Mouse (Mus musculus) lung, postnatal 0 days (tissue): ENCODE data around the gene Gale. TPM values are rescaled to one million over a fixed set of nuclear protein-coding genes. Genes with fewer than 3 reads are reported as not detected.

Experiments used
- ATAC-seq: fragments of 200-750 bp; cut with Nextera tagmentation; 2 replicates; pipeline ENCODE4 v1.8.0; 2017; ENCODE audit warnings: moderate library complexity
- DNase-seq: peaks from one replicate; pipeline ENCODE4 v3.0.0-alpha.2; 2016; ENCODE audit warnings: low spot score
- H3K27ac ChIP-seq: fragments of 300-500 bp; sonication (generic); 2 replicates; pipeline ENCODE4 v1.5.1; 2014; ENCODE audit warnings: antibody characterized with exemption, mild to moderate bottlenecking, low read length, mixed read lengths
- H3K27me3 ChIP-seq: fragments of 300-500 bp; sonication (generic); replicated peaks from 2 replicates; pipeline ENCODE4 v1.6.1; 2014; ENCODE audit warnings: low read length, mixed read lengths; ENCODE audit not compliant: insufficient read depth
- H3K36me3 ChIP-seq: fragments of 300-500 bp; sonication (generic); 2 replicates; pipeline ENCODE4 v1.6.1; 2014; ENCODE audit warnings: low read length, mixed read lengths; ENCODE audit not compliant: insufficient read depth
- H3K4me1 ChIP-seq: fragments of 300-500 bp; sonication (generic); 2 replicates; pipeline ENCODE4 v1.6.1; 2014; ENCODE audit warnings: antibody characterized with exemption, low read depth, low read length, mixed read lengths; ENCODE audit not compliant: insufficient read depth
- H3K4me2 ChIP-seq: fragments of 300-500 bp; sonication (generic); replicated peaks from 2 replicates; pipeline ENCODE4 v1.6.1; 2014; ENCODE audit warnings: low read depth, mild to moderate bottlenecking, low read length, moderate library complexity, mixed read lengths
- H3K4me3 ChIP-seq: fragments of 300-500 bp; sonication (generic); 2 replicates; pipeline ENCODE4 v1.5.1; 2014; ENCODE audit warnings: low read depth, low read length
- H3K9ac ChIP-seq: fragments of 300-500 bp; sonication (generic); replicated peaks from 2 replicates; pipeline ENCODE4 v1.6.1; 2014; ENCODE audit warnings: low read depth, mild to moderate bottlenecking
- H3K9me3 ChIP-seq: fragments of 300-500 bp; sonication (generic); 2 replicates; pipeline ENCODE4 v1.6.1; 2016; ENCODE audit warnings: low read length, mixed read lengths
- CTCF ChIP-seq: IDR thresholded peaks from 2 replicates; pipeline ENCODE4 v1.5.1; 2016; ENCODE audit warnings: antibody characterized with exemption, mild to moderate bottlenecking
- EP300 ChIP-seq: IDR thresholded peaks from 2 replicates; pipeline ENCODE4 v1.6.1; 2016; ENCODE audit warnings: antibody characterized with exemption, mild to moderate bottlenecking, control low read depth
- WGBS: fragments of 180-500 bp; shearing (Covaris S2); extraction: QIAGEN DNeasy Blood & Tissue Kit; methylation state at CpG from one replicate; pipeline ENCODE4 v1.1.7; 2014; 5-methylcytosine and 5-hydroxymethylcytosine counted together
- polyA plus RNA-seq: library from polyadenylated mRNA; unstranded; fragments of >200 nt; fragmentation: Nextera tagmentation; extraction: Ambion mirVana; gene quantifications from 2 replicates; pipeline ENCODE4 v1.2.1, GENCODE M21; 2015

Gale gene
- polyA plus RNA-seq, 1 experiment from 2014 or later: 40.5 TPM

GRCm38 (mm10) chr4:135929405-135929804 lies 34.1 kb upstream of the Gale start:
- no peak overlapping the region for H3K9ac ChIP-seq
- H3K4me3 ChIP-seq: no peak overlapping the region
- TF ChIP-seq CTCF (no peak), EP300 (no peak)
- DNase-seq: no peak
- no peaks in the 10 kb centered on the region for H3K27me3 ChIP-seq
- no peaks in the 10 kb centered on the region for H3K4me1 ChIP-seq
- no peak for ATAC-seq
- 72% methylated on average over 5 of the region's 5 CpGs for WGBS
- no peak overlapping the region for H3K27ac ChIP-seq
- peaks cover 23% of the 10 kb centered on the region for H3K36me3 ChIP-seq
- H3K9me3 ChIP-seq: no peaks in the 10 kb centered on the region
- H3K4me2 ChIP-seq: no peak overlapping the region

- no peak for DNase-seq
- Histone ChIP-seq H3K4me1 (no peaks in the 10 kb centered on the region), H3K27me3 (no peaks in the 10 kb centered on the region), H3K36me3 (peaks cover 23% of the 10 kb centered on the region), H3K27ac (no peak overlapping the region), H3K4me2 (no peak overlapping the region), H3K9me3 (no peaks in the 10 kb centered on the region), H3K9ac (no peak overlapping the region), H3K4me3 (no peak overlapping the region)
- TF ChIP-seq EP300 (no peak), CTCF (no peak)
- 80% methylated on average over 9 of the region's 9 CpGs for WGBS
- no peak for ATAC-seq
These were observed 33.7 kb upstream of the Gale start for GRCm38 (mm10) chr4:135929828-135930227.

- 98% methylated on average over 8 of the region's 8 CpGs for WGBS
- no peaks in the 10 kb centered on the region for H3K9me3 ChIP-seq
- ATAC-seq: no peak
- DNase-seq: no peak
- H3K4me3 ChIP-seq: no peak overlapping the region
- H3K4me2 ChIP-seq: no peak overlapping the region
- H3K4me1 ChIP-seq: no peaks in the 10 kb centered on the region
- peaks cover 23% of the 10 kb centered on the region for H3K36me3 ChIP-seq
- no peak overlapping the region for H3K27ac ChIP-seq
- no peak overlapping the region for H3K9ac ChIP-seq
- H3K27me3 ChIP-seq: no peaks in the 10 kb centered on the region
- no peak for TF ChIP-seq CTCF
- no peak for TF ChIP-seq EP300
These were observed 33.3 kb upstream of the Gale start for GRCm38 (mm10) chr4:135930239-135930638.

GRCm38 (mm10) chr4:135931832-135932231 lies 31.7 kb upstream of the Gale start:
- TF ChIP-seq CTCF: peak; percentile 82
- TF ChIP-seq EP300: no peak
- DNase-seq: peak; percentile 72

GRCm38 (mm10) chr4:135934708-135935500 lies 28.6 kb upstream of the Gale start:
- Histone ChIP-seq H3K27me3 (no peaks in the 10 kb centered on the region), H3K4me3 (no peak overlapping the region), H3K9me3 (no peaks in the 10 kb centered on the region), H3K36me3 (peaks cover 6% of the 10 kb centered on the region; the same call in 1 of the 2 replicates), H3K27ac (no peak overlapping the region), H3K4me2 (no peak overlapping the region), H3K4me1 (no peaks in the 10 kb centered on the region), H3K9ac (no peak overlapping the region)
- no peak for TF ChIP-seq CTCF
- TF ChIP-seq EP300: no peak
- ATAC-seq (no peak), DNase-seq (no peak)
- 57% methylated on average over 12 of the region's 12 CpGs for WGBS

More at GRCm38 (mm10) chr4:135931832-135932231, 31.7 kb upstream of the Gale start:
- Histone ChIP-seq H3K36me3 (peaks cover 10% of the 10 kb centered on the region; the same call in 1 of the 2 replicates), H3K27ac (no peak overlapping the region), H3K9me3 (no peaks in the 10 kb centered on the region), H3K4me1 (no peaks in the 10 kb centered on the region), H3K27me3 (no peaks in the 10 kb centered on the region), H3K4me2 (no peak overlapping the region), H3K9ac (no peak overlapping the region), H3K4me3 (no peak overlapping the region)
- ATAC-seq: peak; percentile 62
- WGBS: 54% methylated on average over 5 of the region's 5 CpGs

GRCm38 (mm10) chr4:135935502-135935901 lies 28.0 kb upstream of the Gale start:
- Histone ChIP-seq H3K27ac (no peak overlapping the region), H3K4me2 (no peak overlapping the region), H3K27me3 (no peaks in the 10 kb centered on the region), H3K9me3 (no peaks in the 10 kb centered on the region), H3K4me3 (no peak overlapping the region), H3K4me1 (no peaks in the 10 kb centered on the region), H3K9ac (no peak overlapping the region), H3K36me3 (peaks cover 6% of the 10 kb centered on the region; the same call in 1 of the 2 replicates)
- DNase-seq (peak; percentile 21), ATAC-seq (peak; percentile 43; the same call in 1 of the 2 replicates)
- no peak for TF ChIP-seq CTCF
- no peak for TF ChIP-seq EP300
- WGBS: 54% methylated on average over 5 of the region's 5 CpGs
